Mouse (Mus musculus) frontal cortex, postnatal 14 days (tissue): ENCODE results near the gene Eif1.
"Not testable (repeated sequence)": the region's sequence is repeated elsewhere in the genome, so short reads cannot be mapped to it uniquely, and the experiment has no call there.

Experiments used
- DNase-seq, 2 experiments: peaks; one replicate each; pipeline ENCODE4 v3.0.0; 2022; ENCODE audit warnings: low spot score in 2 of 2

Gene Eif1

DNA sequence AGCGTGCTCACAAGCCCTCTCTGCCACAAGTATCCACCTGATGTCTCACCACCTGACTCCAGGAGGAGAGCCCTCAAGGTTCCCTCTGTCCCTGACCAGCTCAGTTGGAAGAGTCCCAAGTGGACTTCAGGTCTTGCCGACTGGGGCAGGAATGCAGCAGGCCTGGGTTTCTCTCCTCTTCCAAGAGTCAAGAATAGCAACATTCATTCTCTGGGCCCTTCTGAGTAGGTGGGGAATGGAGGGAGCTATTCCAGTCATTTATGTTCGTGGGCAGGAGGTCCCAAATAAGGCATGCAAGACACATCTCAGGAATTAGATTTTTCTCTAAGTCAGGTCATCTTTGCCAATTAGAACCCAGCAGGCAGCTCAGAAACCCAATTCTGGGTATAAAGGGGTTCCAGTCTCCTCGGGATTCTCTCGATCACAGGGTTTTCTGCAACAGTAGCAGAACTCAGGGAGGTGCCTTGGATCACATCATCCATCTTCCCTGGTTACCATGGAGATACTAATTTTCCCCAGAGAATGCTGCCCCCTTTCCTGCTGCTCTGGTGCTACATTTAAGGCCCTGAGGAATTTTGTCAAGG is 7.5 kb upstream of the Eif1 start:
- no peak for DNase-seq

DNA sequence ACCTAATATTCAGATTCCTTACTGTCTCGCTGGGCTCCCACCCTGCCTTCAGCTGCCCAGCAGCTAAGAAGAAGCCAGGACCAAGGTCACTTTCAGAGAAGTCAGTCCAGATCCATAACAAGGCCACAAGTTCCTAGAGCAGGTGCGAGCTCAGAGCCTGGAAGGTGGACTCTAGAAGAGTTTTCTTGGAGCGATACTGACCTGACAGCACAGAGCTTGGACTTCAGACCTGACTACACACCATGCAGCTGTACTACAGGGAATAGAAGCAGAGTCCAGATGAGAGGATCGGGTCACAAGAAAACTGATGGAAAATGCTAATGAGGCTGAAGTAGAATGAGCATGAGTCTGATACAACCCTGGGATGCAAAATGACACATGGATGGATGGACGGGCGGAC is 6.3 kb upstream of the Eif1 start:
- no peak for DNase-seq

DNA sequence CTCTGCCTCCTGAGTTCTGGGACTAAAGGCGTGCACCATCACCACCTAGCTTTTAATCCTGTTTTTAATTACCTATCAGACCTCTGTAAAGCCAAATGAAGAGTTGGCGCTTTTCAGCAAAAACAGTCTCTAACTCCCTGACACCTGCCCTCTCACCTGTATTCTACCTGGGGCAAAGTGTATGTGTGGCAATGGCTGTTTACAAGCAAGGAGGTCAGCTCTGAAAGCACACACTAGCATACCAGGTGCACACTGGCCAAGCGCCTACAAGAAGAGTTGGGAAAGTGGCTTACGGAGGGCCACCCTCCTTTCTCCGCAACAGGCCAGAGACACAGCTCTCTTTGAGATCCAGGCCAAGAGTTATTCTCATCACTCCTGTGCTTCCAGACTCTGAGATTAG is 4.2 kb upstream of the Eif1 start:
- DNase-seq = no peak

DNA sequence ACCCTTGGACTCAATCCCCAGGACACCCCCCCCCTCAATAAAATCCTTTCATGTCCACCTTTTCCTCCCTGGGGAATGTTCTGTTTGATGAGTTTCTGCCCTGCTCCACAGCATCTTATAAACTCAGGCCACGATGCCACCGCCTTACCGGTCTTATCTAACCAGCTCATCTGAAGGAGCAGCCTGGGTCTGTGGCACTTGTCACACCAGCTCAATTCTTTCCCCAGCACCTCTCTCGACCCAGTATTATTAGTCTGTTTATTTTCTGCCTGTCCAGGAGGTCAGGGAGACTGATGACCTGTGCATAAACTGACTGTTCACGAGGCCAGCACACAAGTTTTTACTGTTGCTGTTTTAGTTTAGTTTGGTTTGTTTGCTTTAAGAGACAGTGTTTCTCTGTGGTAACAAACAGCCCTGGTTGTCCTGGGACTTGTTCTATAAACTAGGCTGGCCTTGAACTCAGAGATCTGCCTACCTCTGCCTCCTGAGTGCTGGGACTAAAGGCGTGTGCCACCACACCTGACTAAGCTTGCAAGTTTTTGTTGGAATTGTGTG is 1.8 kb upstream of the Eif1 start:
- no peak for DNase-seq

DNA sequence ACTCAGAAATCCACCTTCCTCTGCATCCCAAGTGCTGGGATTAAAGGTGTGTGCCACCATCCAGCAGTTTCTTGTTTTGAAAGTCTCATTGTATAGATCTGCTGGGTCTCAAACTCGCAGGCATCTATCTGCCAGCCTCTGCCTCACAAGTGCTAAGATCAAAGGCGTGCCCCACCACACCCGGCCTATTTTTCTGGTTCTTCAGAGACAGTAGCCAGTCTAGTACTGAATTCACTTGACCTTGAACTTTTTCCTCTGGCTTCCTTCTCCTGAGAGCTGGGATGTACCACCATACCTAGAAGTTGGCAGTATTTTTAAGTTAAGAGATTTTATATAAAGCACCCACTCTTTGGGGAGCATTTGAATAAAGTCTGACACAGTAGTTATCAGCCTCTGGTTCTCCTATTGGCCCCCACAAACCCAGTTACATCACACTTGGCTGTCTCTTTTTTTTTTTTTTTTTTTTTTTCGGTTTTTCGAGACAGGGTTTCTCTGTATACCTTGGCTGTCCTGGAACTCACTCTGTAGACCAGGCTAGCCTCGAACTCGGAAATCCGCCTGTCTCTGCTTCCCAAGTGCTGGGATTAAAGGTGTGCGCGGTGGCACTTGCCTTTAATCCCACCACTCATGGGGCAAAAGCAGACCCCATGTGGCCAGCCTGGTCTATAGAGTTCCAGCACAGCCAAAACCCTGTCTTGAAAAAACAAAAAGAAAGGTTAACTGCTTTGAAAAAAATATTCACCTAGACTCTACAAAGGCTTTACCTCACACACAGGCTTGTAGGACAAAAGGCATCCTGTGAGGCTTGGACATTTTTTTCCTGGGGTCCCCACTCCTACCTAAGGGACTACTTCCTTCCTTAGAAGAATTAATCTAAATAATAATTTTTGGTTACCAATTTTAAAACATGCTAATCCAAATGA is 895 bp upstream of the Eif1 start:
- no peak for DNase-seq

DNA sequence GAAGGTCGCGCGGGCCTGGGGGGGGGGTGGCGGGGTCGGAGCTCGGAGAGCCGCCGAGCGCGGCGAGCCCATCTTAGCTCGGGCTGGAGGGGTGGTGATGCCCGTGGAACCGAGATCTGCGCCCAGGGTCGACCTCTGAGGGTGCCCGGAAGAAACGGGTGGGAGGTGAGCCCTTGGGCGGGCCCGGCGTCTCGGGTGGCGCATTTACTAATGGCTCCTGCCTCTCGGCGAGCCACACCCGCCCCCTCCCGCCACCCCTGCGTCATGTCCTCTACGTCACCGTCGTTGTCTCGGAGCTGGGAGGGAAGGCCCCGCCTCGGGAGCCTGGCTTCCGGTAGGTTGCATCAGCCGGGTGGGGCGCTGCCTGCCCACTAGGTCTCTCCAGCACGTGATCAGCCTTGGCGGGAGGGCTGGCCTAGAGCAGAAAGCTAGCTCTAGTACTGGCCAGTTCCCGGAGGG is 516 bp downstream of the Eif1 start:
- peak; percentile 88 to 92 for DNase-seq

DNA sequence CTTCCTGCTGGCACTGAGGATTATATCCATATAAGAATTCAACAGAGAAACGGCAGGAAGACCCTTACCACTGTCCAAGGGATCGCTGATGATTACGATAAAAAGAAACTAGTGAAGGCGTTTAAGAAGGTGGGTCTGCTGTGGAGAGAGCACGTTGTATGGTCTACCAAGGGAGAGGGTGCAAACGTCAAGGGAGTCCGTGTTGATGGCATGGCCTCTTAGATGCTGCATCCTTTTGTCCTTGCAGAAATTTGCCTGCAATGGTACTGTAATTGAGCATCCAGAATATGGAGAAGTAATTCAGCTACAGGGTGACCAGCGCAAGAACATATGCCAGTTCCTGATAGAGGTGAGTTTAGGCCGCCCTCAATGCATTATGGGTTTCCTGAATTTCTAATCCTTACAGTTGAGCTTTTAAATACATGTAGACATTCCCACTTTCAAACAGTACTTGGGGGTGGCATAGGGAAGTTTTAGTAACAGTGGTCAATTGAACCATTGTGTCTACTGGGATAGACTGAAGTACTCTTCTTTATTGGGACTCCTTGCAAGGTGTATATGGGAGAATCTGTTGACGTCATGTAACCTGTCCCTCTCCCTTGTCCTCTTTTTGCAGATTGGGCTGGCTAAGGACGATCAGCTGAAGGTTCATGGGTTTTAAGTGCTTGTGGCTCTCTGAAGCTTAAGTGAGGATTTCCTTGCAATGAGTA is 1.2 kb downstream of the Eif1 start:
- not testable (repeated sequence) for DNase-seq

DNA sequence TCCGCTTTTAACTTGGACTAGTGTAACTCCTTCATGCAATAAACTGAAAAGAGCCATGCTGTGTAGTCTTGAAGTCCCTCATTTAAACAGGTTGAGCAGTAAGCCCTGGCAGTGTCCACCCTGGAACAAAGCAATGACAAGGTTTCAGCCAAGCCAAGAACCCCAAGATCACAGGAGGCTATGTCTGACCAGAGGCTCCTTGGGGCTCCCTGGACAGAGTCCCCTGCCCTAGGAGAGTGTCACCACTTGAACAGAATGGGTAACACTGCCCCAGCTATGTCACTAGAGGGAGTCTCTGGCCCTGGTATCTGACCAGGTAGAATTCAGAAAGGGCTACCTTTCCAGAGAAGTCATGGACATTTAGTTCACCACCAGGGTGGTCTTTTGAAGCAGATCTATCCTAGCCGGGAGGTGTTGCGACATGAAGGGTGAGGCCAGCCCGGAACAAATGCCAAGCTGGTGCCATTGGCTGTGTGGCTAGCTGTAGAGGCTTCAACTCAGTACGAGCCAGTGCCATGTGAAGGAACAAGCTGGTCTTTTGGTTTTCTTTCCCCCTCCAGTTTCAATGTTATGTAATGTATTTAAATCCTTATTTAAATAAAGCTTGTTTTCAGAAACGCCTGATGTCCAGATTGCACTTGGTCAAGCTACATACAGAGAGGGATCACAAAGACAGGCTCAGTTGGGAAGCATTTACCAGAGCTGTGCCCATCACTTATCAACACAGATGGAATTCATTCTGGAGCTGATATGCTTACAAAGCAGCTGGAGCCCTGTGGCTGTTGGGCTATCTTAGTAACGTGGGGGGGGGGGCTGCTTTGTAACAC is 2.0 kb downstream of the Eif1 start:
- not testable (repeated sequence) for DNase-seq

DNA sequence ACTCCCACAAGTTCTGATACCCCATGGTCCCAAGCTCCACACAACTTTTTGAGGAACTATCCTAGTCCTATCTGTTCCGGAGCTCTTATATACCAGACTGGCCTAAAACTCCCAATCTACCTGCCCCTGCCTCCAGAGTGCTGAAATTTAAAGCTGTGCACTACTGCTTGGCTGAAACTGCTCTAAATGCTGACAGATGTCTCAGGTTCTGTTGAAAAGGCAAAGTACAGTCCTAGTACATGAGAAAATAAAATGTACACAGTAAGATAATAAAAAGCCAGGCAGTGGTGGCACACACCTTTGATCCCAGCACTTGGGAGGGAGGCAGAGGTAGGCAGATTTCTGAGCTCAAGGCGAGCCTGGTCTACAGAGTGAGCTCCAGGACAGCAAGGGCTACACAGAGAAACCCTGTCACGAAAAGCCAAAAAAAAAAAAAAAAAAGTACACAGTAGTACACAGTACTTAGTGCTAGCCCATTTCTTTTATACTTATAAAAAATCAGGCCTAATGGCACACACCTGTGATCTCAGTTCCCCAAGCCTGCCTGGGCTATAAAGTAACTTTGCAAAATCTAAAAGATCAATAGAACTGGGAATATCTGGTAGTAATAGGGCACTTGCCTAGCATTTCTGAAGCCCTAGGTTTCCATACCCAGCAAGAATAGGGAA is 3.0 kb downstream of the Eif1 start:
- no peak for DNase-seq

DNA sequence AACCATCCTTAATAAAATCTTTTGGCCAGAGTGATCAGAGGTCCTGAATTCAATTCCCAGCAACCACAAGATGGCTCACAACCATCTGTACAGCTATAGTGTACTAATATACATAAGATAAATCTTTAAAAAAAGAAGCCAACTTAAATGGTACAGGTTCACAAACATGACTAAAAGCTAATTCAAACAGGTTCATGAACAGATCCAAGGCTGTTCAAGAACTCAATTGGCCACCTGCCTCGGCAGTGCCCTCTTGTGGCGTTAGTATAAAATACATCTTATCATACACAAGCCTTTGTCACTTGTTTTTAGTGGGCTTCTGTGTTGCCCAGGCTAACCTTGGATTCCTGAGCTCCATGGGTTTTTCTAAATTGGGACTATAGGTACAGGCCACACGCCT is 3.9 kb downstream of the Eif1 start:
- DNase-seq = peak in 1 of 2 experiments; percentile 36

DNA sequence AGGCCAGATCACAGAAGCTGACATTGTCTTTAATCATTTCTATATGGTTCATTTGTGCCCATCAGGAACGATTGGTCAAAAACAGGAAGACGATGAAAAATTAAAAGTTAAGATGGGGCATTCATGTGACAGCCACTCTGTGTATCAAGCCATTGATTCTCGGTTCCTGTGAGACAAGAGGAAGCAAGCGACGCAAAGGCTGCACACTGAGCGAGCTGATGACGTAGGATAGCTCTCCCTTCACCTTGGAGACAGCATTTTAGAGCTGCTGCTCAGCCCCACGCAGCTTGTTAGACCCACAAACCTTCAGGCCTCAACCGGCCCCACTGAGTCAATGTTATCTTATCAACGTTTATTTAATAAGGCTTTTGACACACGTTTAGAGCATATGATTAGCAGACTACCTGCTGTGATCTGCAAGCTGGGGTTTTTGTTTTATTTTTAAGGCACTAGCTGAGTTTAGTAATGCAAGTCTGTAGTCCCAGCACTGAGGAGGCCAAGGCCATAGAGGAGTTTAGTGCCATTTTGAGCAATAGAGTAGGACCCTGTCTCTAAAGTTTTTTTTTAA is 5.5 kb downstream of the Eif1 start:
- no peak for DNase-seq

DNA sequence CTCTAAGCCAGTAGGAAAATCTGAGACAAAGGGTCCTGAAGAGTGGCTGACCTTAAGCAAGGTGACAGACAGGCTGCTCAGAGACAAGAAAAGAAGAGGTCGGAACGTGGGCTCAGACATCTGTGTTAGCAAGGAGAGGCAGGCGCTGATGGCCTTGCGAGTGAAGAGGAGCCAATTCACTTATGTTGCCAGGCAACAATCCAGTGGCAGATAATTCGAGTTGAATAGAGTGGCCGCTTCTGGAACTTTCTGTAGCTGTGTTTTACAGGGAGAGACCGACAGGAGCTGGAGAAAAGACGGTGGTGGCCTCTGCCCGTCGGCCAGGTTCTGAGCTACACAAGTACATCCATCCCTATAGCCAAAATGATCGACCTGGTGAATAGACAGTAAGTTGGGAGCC is 7.6 kb downstream of the Eif1 start:
- DNase-seq = no peak

DNA sequence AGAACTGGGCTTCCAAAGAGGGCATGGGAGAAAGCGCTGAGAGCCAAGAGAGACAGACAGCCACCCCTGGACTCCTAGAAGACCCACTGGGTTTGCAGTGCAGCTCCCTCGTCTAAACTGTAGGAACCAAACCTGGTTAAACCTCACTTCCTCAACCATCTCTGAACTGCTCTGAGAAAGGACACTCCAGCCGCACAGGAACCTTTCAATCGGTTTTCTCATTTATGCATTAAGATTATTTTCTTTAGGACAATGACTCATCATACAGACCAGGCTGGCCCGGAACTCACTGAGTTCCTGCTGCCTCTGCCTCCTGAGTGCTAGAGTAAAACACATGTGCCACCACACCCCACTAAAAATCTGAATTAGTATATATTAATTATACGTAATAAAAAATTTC is 8.1 kb downstream of the Eif1 start:
- no peak for DNase-seq

DNA sequence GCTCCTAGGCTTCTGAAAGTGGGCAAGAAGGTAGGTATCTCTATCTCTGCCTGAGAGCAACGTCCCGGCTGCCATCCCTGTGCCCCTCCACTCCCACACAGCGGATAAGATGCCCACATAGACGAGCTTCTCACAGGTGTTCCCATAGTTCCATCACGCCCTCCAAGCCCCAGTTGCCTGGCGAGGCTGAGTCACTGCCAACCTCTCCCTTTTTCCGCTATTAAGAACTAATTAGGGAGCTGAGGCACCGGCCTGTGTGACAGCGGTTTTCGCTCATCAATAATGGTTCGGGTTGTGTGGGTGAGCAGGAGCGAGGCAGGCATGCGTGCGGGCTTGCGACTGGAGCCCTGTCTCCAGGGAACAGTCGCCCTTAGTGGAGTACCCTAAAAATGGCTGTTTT is 10.6 kb downstream of the Eif1 start:
- DNase-seq = no peak

DNA sequence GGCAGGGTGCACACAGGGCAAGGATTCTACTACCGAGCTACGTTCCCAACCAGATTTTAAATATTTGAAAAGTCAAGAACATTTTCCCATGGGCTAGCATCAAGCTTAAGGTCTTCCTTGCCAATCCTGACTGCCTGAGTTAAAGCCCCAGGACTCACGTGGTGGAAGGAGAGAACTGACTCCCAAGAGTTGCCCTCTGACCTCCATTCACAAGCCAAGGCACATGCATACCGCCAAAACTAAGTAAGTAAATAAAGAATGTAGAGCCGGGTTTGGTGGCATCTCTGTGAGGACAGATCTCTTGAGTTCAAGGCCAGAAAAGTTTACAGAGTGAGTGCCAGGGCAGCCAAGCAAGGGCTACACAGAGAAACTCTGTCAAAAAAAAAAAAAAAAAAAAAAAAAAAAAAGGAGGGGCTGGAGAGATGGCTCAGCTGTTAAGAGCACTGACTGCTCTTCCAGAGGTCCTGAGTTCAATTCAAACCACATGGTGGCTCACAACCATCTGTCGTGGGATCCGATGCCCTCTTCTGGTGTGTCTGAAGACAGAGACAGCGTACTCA is 11.2 kb downstream of the Eif1 start:
- DNase-seq = not testable (repeated sequence)

DNA sequence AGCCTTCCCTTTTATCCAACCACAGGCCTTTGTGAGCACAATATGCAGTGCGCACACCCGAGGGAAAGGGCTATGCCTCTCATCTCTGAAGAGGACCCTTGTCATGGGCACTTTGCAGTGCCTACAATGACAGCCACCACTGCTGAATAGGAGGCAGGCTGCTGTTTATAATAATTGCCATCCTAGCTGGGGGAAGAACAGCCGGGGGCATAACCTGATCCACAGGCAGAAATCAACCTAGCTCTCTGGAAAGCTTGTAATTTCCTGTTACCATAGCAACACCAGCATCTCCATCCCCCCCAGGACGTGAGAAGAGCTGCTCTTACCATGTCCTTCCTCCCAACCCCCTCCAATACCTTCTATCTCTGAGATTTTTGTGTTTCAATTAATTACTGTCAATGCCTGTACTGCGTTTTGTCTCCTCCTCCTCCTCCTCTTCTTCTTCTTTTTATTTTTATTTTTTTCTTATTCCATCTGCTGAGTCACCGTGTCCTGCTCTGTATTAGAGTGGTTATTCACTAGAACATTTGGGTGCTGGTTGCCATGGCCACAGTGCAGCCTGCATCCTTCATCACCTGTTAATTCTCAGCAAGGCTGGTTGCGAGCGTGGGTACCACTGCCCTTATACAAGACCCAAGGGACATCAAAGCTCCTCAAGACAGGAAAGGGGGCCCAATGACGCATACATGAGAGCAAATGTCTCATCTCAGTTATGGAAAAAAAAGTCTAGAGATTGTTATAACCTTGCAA is 13.3 kb downstream of the Eif1 start:
- no peak for DNase-seq

DNA sequence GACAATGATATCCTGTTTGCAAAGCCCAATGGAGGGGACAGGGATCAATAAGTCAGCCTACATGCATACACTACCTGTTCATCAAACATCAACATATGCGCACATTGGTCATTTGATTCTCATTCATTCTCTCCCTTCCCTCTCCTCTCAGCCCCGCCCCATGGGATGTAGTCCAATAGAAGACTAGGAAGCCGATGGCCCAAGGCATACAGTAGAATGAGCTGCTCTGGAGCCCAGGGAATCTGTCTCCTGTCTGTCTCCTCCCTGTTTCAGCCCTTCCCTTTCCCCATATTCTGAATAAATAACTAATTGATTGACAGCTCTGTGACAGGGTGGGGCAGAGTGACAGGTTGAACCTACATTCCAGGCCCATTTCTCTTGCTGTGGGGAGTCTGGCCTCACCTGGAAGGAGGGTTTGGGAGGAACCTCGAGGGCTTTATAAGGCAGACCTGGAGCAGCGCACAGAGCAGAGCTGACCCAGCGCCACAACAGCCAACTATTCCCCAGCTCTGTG is 14.3 kb downstream of the Eif1 start, which contains the start of gene Gast:
Gene Gast, plus strand, starts transcription at position 464 of the 514 bp plus-strand sequence.
- DNase-seq = no peak

DNA sequence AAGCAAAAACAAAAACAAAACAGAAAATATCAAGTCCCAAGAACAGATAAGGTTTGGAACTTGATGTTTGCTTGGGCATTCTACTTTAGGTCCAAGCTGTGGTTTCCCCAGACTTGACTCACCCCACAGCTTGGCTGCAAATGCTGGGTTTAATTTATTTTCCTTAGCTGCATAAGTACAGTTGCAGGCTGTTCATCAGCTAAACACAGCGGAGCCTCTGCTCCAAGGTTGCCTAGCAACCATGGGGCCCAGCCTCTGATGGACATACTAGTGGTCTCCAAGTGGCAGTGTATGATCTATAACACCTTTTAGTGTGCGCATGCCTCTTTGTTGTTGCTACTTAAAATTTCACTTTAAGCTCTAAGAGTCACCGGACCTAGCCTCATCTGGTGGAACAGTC is 16.0 kb downstream of the Eif1 start:
- DNase-seq = no peak

DNA sequence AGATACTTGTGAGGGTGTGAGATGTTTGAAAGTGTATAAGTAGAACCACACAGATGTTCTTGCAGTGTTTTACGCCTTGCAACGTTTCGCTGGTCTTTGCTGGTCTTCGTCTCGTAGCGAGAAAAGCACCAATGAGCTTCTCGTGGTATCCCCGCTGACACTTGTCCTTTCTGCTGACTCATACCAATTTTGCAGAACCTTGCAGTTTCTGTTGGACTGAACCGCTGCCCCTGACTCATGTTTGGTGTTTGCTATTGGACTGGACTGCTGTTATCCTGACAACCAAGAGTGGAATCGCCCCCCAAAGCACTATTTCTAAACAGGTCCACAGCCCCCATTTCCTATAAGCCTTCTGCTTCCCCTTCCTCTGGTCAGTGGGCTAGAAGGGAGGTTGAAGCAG is 24.6 kb downstream of the Eif1 start:
- no peak for DNase-seq
